Mouse (Mus musculus): ENCODE data around the gene Popdc2. TPM values are rescaled to one million over a fixed set of nuclear protein-coding genes. Genes with fewer than 3 reads are reported as not detected.

Gene Popdc2
- polyA plus RNA-seq, 1 experiment: 8.1 TPM

- peaks cover 85% of the 10 kb centered on the region for H3K4me1 ChIP-seq (ENCODE audit: control insufficient read depth)
- no peaks in the 10 kb centered on the region for H3K27me3 ChIP-seq (ENCODE audit: control insufficient read depth)
- peak overlapping the region; percentile 81 for H3K4me3 ChIP-seq (replicated peaks)
- TF ChIP-seq GATA1 (IDR thresholded peaks at IDR 0.05; ENCODE audit: low read length): peak; percentile 95
- TF ChIP-seq TAL1 (IDR thresholded peaks at IDR 0.05; ENCODE audit: low read length): peak; percentile 95
- H3K36me3 ChIP-seq (ENCODE audit: control insufficient read depth): peaks cover 53% of the 10 kb centered on the region
- H3K9me3 ChIP-seq (ENCODE audit: control insufficient read depth, low read length): no peaks in the 10 kb centered on the region
Observed at GRCm38 (mm10) chr16:38371705-38372296, 9.8 kb downstream of the Popdc2 start.

GRCm38 (mm10) chr16:38372876-38373275 lies 10.9 kb downstream of the Popdc2 start:
- H3K4me1 ChIP-seq (ENCODE audit: control insufficient read depth): peaks cover 94% of the 10 kb centered on the region
- TF ChIP-seq TAL1 (IDR thresholded peaks at IDR 0.05; ENCODE audit: low read length) (no peak), GATA1 (IDR thresholded peaks at IDR 0.05; ENCODE audit: low read length) (no peak)
- H3K36me3 ChIP-seq (ENCODE audit: control insufficient read depth): peaks cover 63% of the 10 kb centered on the region
- H3K9me3 ChIP-seq (ENCODE audit: control insufficient read depth, low read length): no peaks in the 10 kb centered on the region
- H3K27me3 ChIP-seq (ENCODE audit: control insufficient read depth): no peaks in the 10 kb centered on the region
- H3K4me3 ChIP-seq (replicated peaks): peak overlapping the region; percentile 81

GRCm38 (mm10) chr16:38373439-38373838 lies 11.4 kb downstream of the Popdc2 start:
- Histone ChIP-seq H3K4me3 (replicated peaks) (peak overlapping the region; percentile 81), H3K27me3 (ENCODE audit: control insufficient read depth) (no peaks in the 10 kb centered on the region), H3K9me3 (ENCODE audit: control insufficient read depth, low read length) (no peaks in the 10 kb centered on the region), H3K36me3 (ENCODE audit: control insufficient read depth) (peaks cover 69% of the 10 kb centered on the region), H3K4me1 (ENCODE audit: control insufficient read depth) (peaks cover 92% of the 10 kb centered on the region)
- TF ChIP-seq GATA1 (IDR thresholded peaks at IDR 0.05; ENCODE audit: low read length) (no peak), TAL1 (IDR thresholded peaks at IDR 0.05; ENCODE audit: low read length) (no peak)

GRCm38 (mm10) chr16:38373941-38374340 lies 11.9 kb downstream of the Popdc2 start:
- Histone ChIP-seq H3K9me3 (ENCODE audit: control insufficient read depth, low read length) (no peaks in the 10 kb centered on the region), H3K27me3 (ENCODE audit: control insufficient read depth) (no peaks in the 10 kb centered on the region), H3K4me1 (ENCODE audit: control insufficient read depth) (peaks cover 92% of the 10 kb centered on the region), H3K4me3 (replicated peaks) (peak overlapping the region; percentile 81), H3K36me3 (ENCODE audit: control insufficient read depth) (peaks cover 74% of the 10 kb centered on the region)
- TF ChIP-seq GATA1 (IDR thresholded peaks at IDR 0.05; ENCODE audit: low read length): no peak
- no peak for TF ChIP-seq TAL1 (IDR thresholded peaks at IDR 0.05; ENCODE audit: low read length)

GRCm38 (mm10) chr16:38374379-38375140 lies 12.6 kb downstream of the Popdc2 start:
- TF ChIP-seq GATA1 (IDR thresholded peaks at IDR 0.05; ENCODE audit: low read length): no peak
- no peak for TF ChIP-seq TAL1 (IDR thresholded peaks at IDR 0.05; ENCODE audit: low read length)
- Histone ChIP-seq H3K4me1 (ENCODE audit: control insufficient read depth) (peaks cover 91% of the 10 kb centered on the region), H3K27me3 (ENCODE audit: control insufficient read depth) (no peaks in the 10 kb centered on the region), H3K4me3 (replicated peaks) (peak overlapping the region; percentile 81), H3K9me3 (ENCODE audit: control insufficient read depth, low read length) (no peaks in the 10 kb centered on the region), H3K36me3 (ENCODE audit: control insufficient read depth) (peaks cover 78% of the 10 kb centered on the region)

GRCm38 (mm10) chr16:38375182-38375581 lies 13.2 kb downstream of the Popdc2 start:
- peak overlapping the region; percentile 81 for H3K4me3 ChIP-seq (replicated peaks)
- H3K36me3 ChIP-seq (ENCODE audit: control insufficient read depth): peaks cover 81% of the 10 kb centered on the region
- no peaks in the 10 kb centered on the region for H3K9me3 ChIP-seq (ENCODE audit: control insufficient read depth, low read length)
- TF ChIP-seq TAL1 (IDR thresholded peaks at IDR 0.05; ENCODE audit: low read length) (no peak), GATA1 (IDR thresholded peaks at IDR 0.05; ENCODE audit: low read length) (no peak)
- peaks cover 88% of the 10 kb centered on the region for H3K4me1 ChIP-seq (ENCODE audit: control insufficient read depth)
- no peaks in the 10 kb centered on the region for H3K27me3 ChIP-seq (ENCODE audit: control insufficient read depth)

GRCm38 (mm10) chr16:38376163-38376840 lies 14.3 kb downstream of the Popdc2 start:
- peaks cover 72% of the 10 kb centered on the region for H3K36me3 ChIP-seq (ENCODE audit: control insufficient read depth)
- no peak for TF ChIP-seq TAL1 (IDR thresholded peaks at IDR 0.05; ENCODE audit: low read length)
- no peak for TF ChIP-seq GATA1 (IDR thresholded peaks at IDR 0.05; ENCODE audit: low read length)
- peak overlapping the region; percentile 81 for H3K4me3 ChIP-seq (replicated peaks)
- H3K9me3 ChIP-seq (ENCODE audit: control insufficient read depth, low read length): no peaks in the 10 kb centered on the region
- peaks cover 76% of the 10 kb centered on the region for H3K4me1 ChIP-seq (ENCODE audit: control insufficient read depth)
- no peaks in the 10 kb centered on the region for H3K27me3 ChIP-seq (ENCODE audit: control insufficient read depth)

- Histone ChIP-seq H3K4me3 (replicated peaks) (peak overlapping the region; percentile 81), H3K27me3 (ENCODE audit: control insufficient read depth) (no peaks in the 10 kb centered on the region), H3K36me3 (ENCODE audit: control insufficient read depth) (peaks cover 72% of the 10 kb centered on the region), H3K4me1 (ENCODE audit: control insufficient read depth) (peaks cover 71% of the 10 kb centered on the region), H3K9me3 (ENCODE audit: control insufficient read depth, low read length) (no peaks in the 10 kb centered on the region)
- TF ChIP-seq GATA1 (IDR thresholded peaks at IDR 0.05; ENCODE audit: low read length): no peak
- no peak for TF ChIP-seq TAL1 (IDR thresholded peaks at IDR 0.05; ENCODE audit: low read length)
Observed at GRCm38 (mm10) chr16:38376841-38377249, 14.8 kb downstream of the Popdc2 start.

- Histone ChIP-seq H3K36me3 (ENCODE audit: control insufficient read depth) (peaks cover 72% of the 10 kb centered on the region), H3K9me3 (ENCODE audit: control insufficient read depth, low read length) (no peaks in the 10 kb centered on the region), H3K4me1 (ENCODE audit: control insufficient read depth) (peaks cover 70% of the 10 kb centered on the region), H3K4me3 (replicated peaks) (no peak overlapping the region), H3K27me3 (ENCODE audit: control insufficient read depth) (no peaks in the 10 kb centered on the region)
- TF ChIP-seq GATA1 (IDR thresholded peaks at IDR 0.05; ENCODE audit: low read length) (no peak), TAL1 (IDR thresholded peaks at IDR 0.05; ENCODE audit: low read length) (no peak)
Observed at GRCm38 (mm10) chr16:38377546-38377945, 15.5 kb downstream of the Popdc2 start.
